In genomic region chr7:80199286-80199685, GRCm38 (mm10) we compare ENCODE assay signal across 8 mouse cellular contexts. TPM values are rescaled to one million over a fixed set of nuclear protein-coding genes. Genes with fewer than 3 reads are reported as not detected.
DNase-seq lines count a peak whose midpoint lies in the region; ATAC-seq and TF ChIP-seq lines count a peak whose summit lies in the region.

No protein-coding gene starts in this region.

- peak overlapping the region; percentile 94 for H3K27ac ChIP-seq in kidney, embryonic 16.5 days (ENCODE audit: low read length)
- peak overlapping the region; percentile 96 for H3K27ac ChIP-seq in embryonic facial prominence, embryonic 12.5 days
- H3K27ac ChIP-seq in intestine, postnatal 0 days (ENCODE audit: low read depth, low read length), result peak overlapping the region; percentile 94; the same call in 1 of the 2 replicates
- no peak overlapping the region for H3K27ac ChIP-seq in neural tube, embryonic 12.5 days

- no peak for TF ChIP-seq CTCF in intestine, postnatal 0 days (IDR thresholded peaks at IDR 0.05; ENCODE audit: low read depth)

- no peaks in the 10 kb centered on the region for H3K9me3 ChIP-seq in kidney, embryonic 16.5 days (ENCODE audit: low read length)
- H3K9me3 ChIP-seq in embryonic facial prominence, embryonic 12.5 days, result no peaks in the 10 kb centered on the region
- no peaks in the 10 kb centered on the region for H3K9me3 ChIP-seq in intestine, postnatal 0 days (ENCODE audit: control insufficient read depth)
- no peaks in the 10 kb centered on the region for H3K9me3 ChIP-seq in neural tube, embryonic 12.5 days

- no peaks in the 10 kb centered on the region for H3K27me3 ChIP-seq in kidney, embryonic 16.5 days (ENCODE audit: insufficient read depth, low read length)
- H3K27me3 ChIP-seq in embryonic facial prominence, embryonic 12.5 days, result no peaks in the 10 kb centered on the region
- H3K27me3 ChIP-seq in intestine, postnatal 0 days (replicated peaks; ENCODE audit: control insufficient read depth, insufficient read depth, low read length), result no peaks in the 10 kb centered on the region
- H3K27me3 ChIP-seq in neural tube, embryonic 12.5 days (replicated peaks), result no peaks in the 10 kb centered on the region

- H3K36me3 ChIP-seq in kidney, embryonic 16.5 days (ENCODE audit: insufficient read depth, low read length), result no peaks in the 10 kb centered on the region
- H3K36me3 ChIP-seq in embryonic facial prominence, embryonic 12.5 days, result no peaks in the 10 kb centered on the region
- peaks cover 17% of the 10 kb centered on the region; the same call in 1 of the 2 replicates for H3K36me3 ChIP-seq in intestine, postnatal 0 days (ENCODE audit: control insufficient read depth, insufficient read depth)
- peaks cover 3% of the 10 kb centered on the region; the same call in 1 of the 2 replicates for H3K36me3 ChIP-seq in neural tube, embryonic 12.5 days

- DNase-seq in kidney, postnatal 25 days, result no peak
- DNase-seq in frontal cortex, postnatal 10 days (ENCODE audit: low spot score in 2 of 2), result no peak
- DNase-seq in c-Kit-positive CD71-positive TER-119-positive erythroid progenitor cells, embryonic 14.5 days (ENCODE audit: low spot score), result no peak

- ATAC-seq in kidney, embryonic 16.5 days (ENCODE audit: low FRiP score, low TSS enrichment), result no peak
- no peak for ATAC-seq in embryonic facial prominence, embryonic 12.5 days (ENCODE audit: insufficient number of reproducible peaks, insufficient read depth, low FRiP score, low TSS enrichment)
- no peak for ATAC-seq in intestine, postnatal 0 days
- no peak for ATAC-seq in neural tube, embryonic 12.5 days (ENCODE audit: low FRiP score, low read depth)
- no peak for ATAC-seq in granulocyte monocyte progenitor cell, adult 5-6 weeks (replicated peaks; ENCODE audit: poor library complexity, severe bottlenecking)

- H3K4me1 ChIP-seq in kidney, embryonic 16.5 days (ENCODE audit: insufficient read depth, low read length), result peaks cover 47% of the 10 kb centered on the region
- peaks cover 29% of the 10 kb centered on the region for H3K4me1 ChIP-seq in embryonic facial prominence, embryonic 12.5 days
- H3K4me1 ChIP-seq in intestine, postnatal 0 days (replicated peaks; ENCODE audit: control insufficient read depth, insufficient read depth, low read length), result peaks cover 12% of the 10 kb centered on the region; the same call in 1 of the 2 replicates
- H3K4me1 ChIP-seq in neural tube, embryonic 12.5 days, result peaks cover 68% of the 10 kb centered on the region

- H3K9ac ChIP-seq in kidney, embryonic 16.5 days (replicated peaks; ENCODE audit: low read length), result peak overlapping the region; percentile 79
- H3K9ac ChIP-seq in embryonic facial prominence, embryonic 12.5 days, result peak overlapping the region; percentile 86
- H3K9ac ChIP-seq in intestine, postnatal 0 days (ENCODE audit: low read depth, low read length), result peak overlapping the region; percentile 81
- H3K9ac ChIP-seq in neural tube, embryonic 12.5 days, result peak overlapping the region; percentile 79

- peak overlapping the region; percentile 89 for H3K4me2 ChIP-seq in kidney, embryonic 16.5 days (replicated peaks; ENCODE audit: low read depth, low read length)
- H3K4me2 ChIP-seq in embryonic facial prominence, embryonic 12.5 days (replicated peaks), result peak overlapping the region; percentile 80
- peak overlapping the region; percentile 74 for H3K4me2 ChIP-seq in intestine, postnatal 0 days (replicated peaks; ENCODE audit: low read depth)
- H3K4me2 ChIP-seq in neural tube, embryonic 12.5 days (replicated peaks), result peak overlapping the region; percentile 77

- 27% methylated on average over 6 of the region's 6 CpGs for WGBS in kidney, embryonic 16.5 days
- WGBS in embryonic facial prominence, embryonic 12.5 days, result 24% methylated on average over 6 of the region's 6 CpGs
- 25% methylated on average over 6 of the region's 6 CpGs for WGBS in intestine, postnatal 0 days
- 35% methylated on average over 6 of the region's 6 CpGs for WGBS in neural tube, embryonic 12.5 days

- peak overlapping the region; percentile 71 for H3K4me3 ChIP-seq in kidney, embryonic 16.5 days (ENCODE audit: low read length)
- H3K4me3 ChIP-seq in embryonic facial prominence, embryonic 12.5 days, result peak overlapping the region; percentile 69
- peak overlapping the region; percentile 79 for H3K4me3 ChIP-seq in intestine, postnatal 0 days (ENCODE audit: low read depth, low read length)
- H3K4me3 ChIP-seq in neural tube, embryonic 12.5 days, result peak overlapping the region; percentile 66

RNA-seq across cellular contexts. Expression of gene Sema4b, which starts 12.6 kb away (rescaled TPM):
- polyA plus RNA-seq in kidney, embryonic 16.5 days (2015; fragmentation: Nextera tagmentation; extraction: Ambion mirVana), result 17.7 and 23.7 TPM in 2 replicates
- polyA plus RNA-seq in embryonic facial prominence, embryonic 12.5 days (2016; fragmentation: Nextera tagmentation; extraction: Ambion mirVana), result 14.6 and 14.9 TPM in 2 replicates
- polyA plus RNA-seq in intestine, postnatal 0 days (2015; fragmentation: Nextera tagmentation; extraction: Ambion mirVana), result 23.1 and 25.1 TPM in 2 replicates
- 18.9 and 20.5 TPM in 2 replicates for polyA plus RNA-seq in neural tube, embryonic 12.5 days (2016; fragmentation: Nextera tagmentation; extraction: Ambion mirVana)
- total RNA-seq in granulocyte monocyte progenitor cell, adult 5-6 weeks (2014; fragmentation: Nextera tagmentation), result 6.2 and 6.6 TPM in 2 replicates
- total RNA-seq in granulocyte monocyte progenitor cell, adult 5-6 weeks (2017), result 3.6 and 4.4 TPM in 2 replicates

RNA-seq across cellular contexts. Expression of gene Cib1, which starts 33.3 kb away (rescaled TPM):
- polyA plus RNA-seq in kidney, embryonic 16.5 days (2015; fragmentation: Nextera tagmentation; extraction: Ambion mirVana), result 131 and 144 TPM in 2 replicates
- 54.2 and 56.0 TPM in 2 replicates for polyA plus RNA-seq in embryonic facial prominence, embryonic 12.5 days (2016; fragmentation: Nextera tagmentation; extraction: Ambion mirVana)
- polyA plus RNA-seq in intestine, postnatal 0 days (2015; fragmentation: Nextera tagmentation; extraction: Ambion mirVana), result 526 and 531 TPM in 2 replicates
- 43.1 and 47.5 TPM in 2 replicates for polyA plus RNA-seq in neural tube, embryonic 12.5 days (2016; fragmentation: Nextera tagmentation; extraction: Ambion mirVana)
- total RNA-seq in granulocyte monocyte progenitor cell, adult 5-6 weeks (2014; fragmentation: Nextera tagmentation), result 45.3 and 77.8 TPM in 2 replicates
- total RNA-seq in granulocyte monocyte progenitor cell, adult 5-6 weeks (2017), result 25.0 and 67.5 TPM in 2 replicates

RNA-seq across cellular contexts. Expression of gene Gdpgp1, which starts 33.4 kb away (rescaled TPM):
- 3.5 and 4.0 TPM in 2 replicates for polyA plus RNA-seq in kidney, embryonic 16.5 days (2015; fragmentation: Nextera tagmentation; extraction: Ambion mirVana)
- 3.7 and 4.0 TPM in 2 replicates for polyA plus RNA-seq in embryonic facial prominence, embryonic 12.5 days (2016; fragmentation: Nextera tagmentation; extraction: Ambion mirVana)
- polyA plus RNA-seq in intestine, postnatal 0 days (2015; fragmentation: Nextera tagmentation; extraction: Ambion mirVana), result 6.5 and 7.4 TPM in 2 replicates
- polyA plus RNA-seq in neural tube, embryonic 12.5 days (2016; fragmentation: Nextera tagmentation; extraction: Ambion mirVana), result 4.9 and 5.0 TPM in 2 replicates
- total RNA-seq in granulocyte monocyte progenitor cell, adult 5-6 weeks (2014; fragmentation: Nextera tagmentation), result 4.5 and 10.0 TPM in 2 replicates
- total RNA-seq in granulocyte monocyte progenitor cell, adult 5-6 weeks (2017), result 1.9 and 3.0 TPM in 2 replicates

RNA-seq across cellular contexts. Expression of gene Ttll13, which starts 46.9 kb away (rescaled TPM):
- polyA plus RNA-seq in kidney, embryonic 16.5 days (2015; fragmentation: Nextera tagmentation; extraction: Ambion mirVana), result 0.87 and 1.4 TPM in 2 replicates
- polyA plus RNA-seq in embryonic facial prominence, embryonic 12.5 days (2016; fragmentation: Nextera tagmentation; extraction: Ambion mirVana), result 0.59 and 1.2 TPM in 2 replicates
- polyA plus RNA-seq in intestine, postnatal 0 days (2015; fragmentation: Nextera tagmentation; extraction: Ambion mirVana), result 0.77 and 1.3 TPM in 2 replicates
- polyA plus RNA-seq in neural tube, embryonic 12.5 days (2016; fragmentation: Nextera tagmentation; extraction: Ambion mirVana), result 1.2 and 2.0 TPM in 2 replicates
- total RNA-seq in granulocyte monocyte progenitor cell, adult 5-6 weeks (2014; fragmentation: Nextera tagmentation), result 0.36 TPM in 1 of 2 replicates, not detected in the other
- total RNA-seq in granulocyte monocyte progenitor cell, adult 5-6 weeks (2017), result not detected in 2 replicates
